In genomic region chr17:83253051-83253649, GRCm38 (mm10) we compare ENCODE assay signal across 9 mouse cellular contexts. TPM values are rescaled to one million over a fixed set of nuclear protein-coding genes. Genes with fewer than 3 reads are reported as not detected.
DNase-seq lines count a peak whose midpoint lies in the region; ATAC-seq lines count a peak whose summit lies in the region.
"Had no signal": no experiment of that assay in that cellular context is flagged by ENCODE, and none has a peak within 500 bp of the region (broad histone marks: within the 10 kb centered on the region; RNA-seq: fewer than 3 reads in every experiment).

No protein-coding gene starts in this region.

- intact Hi-C loops in left cerebral cortex, postnatal 10 days (cut with DNase I) = loop anchor here (5.0 kb wide), 1 partner anchor 226 kb away; no protein-coding TSS in a partner anchor

- no peak overlapping the region for H3K4me2 ChIP-seq in embryonic facial prominence, embryonic 14.5 days (ENCODE audit: low read depth, low read length)
- H3K4me2 ChIP-seq in limb, embryonic 13.5 days (replicated peaks) = 0 out of 2 replicates have a peak overlapping the region, but pooled peaks have one; percentile 5
- H3K4me2 ChIP-seq: liver, embryonic 13.5 days had no signal

- H3K9me3 ChIP-seq in embryonic facial prominence, embryonic 14.5 days (ENCODE audit: control insufficient read depth, low read length) = no peaks in the 10 kb centered on the region
- no peaks in the 10 kb centered on the region for H3K9me3 ChIP-seq in limb, embryonic 13.5 days
- H3K9me3 ChIP-seq: liver, embryonic 13.5 days had no signal

- H3K4me3 ChIP-seq in embryonic facial prominence, embryonic 14.5 days (ENCODE audit: low read depth, low read length) = no peak overlapping the region
- H3K4me3 ChIP-seq in limb, embryonic 13.5 days = no peak overlapping the region
- H3K4me3 ChIP-seq: liver, embryonic 13.5 days had no signal

- H3K27ac ChIP-seq in embryonic facial prominence, embryonic 14.5 days (replicated peaks; ENCODE audit: low read depth, low read length) = no peak overlapping the region
- H3K27ac ChIP-seq in limb, embryonic 13.5 days = no peak overlapping the region
- H3K27ac ChIP-seq: liver, embryonic 13.5 days had no signal

- 25% methylated on average over 12 of the region's 12 CpGs for WGBS in embryonic facial prominence, embryonic 14.5 days
- 26% methylated on average over 12 of the region's 12 CpGs for WGBS in limb, embryonic 13.5 days

- H3K27me3 ChIP-seq in embryonic facial prominence, embryonic 14.5 days (replicated peaks; ENCODE audit: control insufficient read depth, insufficient read depth, low read length) = no peaks in the 10 kb centered on the region; the same call in 1 of the 2 replicates
- peaks cover 60% of the 10 kb centered on the region for H3K27me3 ChIP-seq in limb, embryonic 13.5 days
- H3K27me3 ChIP-seq: liver, embryonic 13.5 days had no signal

- peaks cover 6% of the 10 kb centered on the region; the same call in 1 of the 2 replicates for H3K4me1 ChIP-seq in embryonic facial prominence, embryonic 14.5 days (ENCODE audit: control insufficient read depth, insufficient read depth, low read length)
- no peaks in the 10 kb centered on the region for H3K4me1 ChIP-seq in limb, embryonic 13.5 days
- H3K4me1 ChIP-seq: liver, embryonic 13.5 days had no signal

- ATAC-seq in embryonic facial prominence, embryonic 14.5 days (ENCODE audit: low read depth) = 0 out of 2 replicates have a peak, but pooled peaks have one; percentile 30
- ATAC-seq in limb, embryonic 13.5 days (ENCODE audit: low FRiP score, low read depth) = peak; percentile 40

- DNase-seq in left cerebral cortex, adult 11 months (ENCODE audit: low spot score) = peak; percentile 30
- DNase-seq in left cerebral cortex, postnatal 10 days (ENCODE audit: extremely low spot score in 1 of 2, low spot score in 2 of 2) = no peak
- DNase-seq in NIH3T3 (ENCODE audit: low read depth) = peak; percentile 81
- peak; percentile 73 for DNase-seq in embryonic facial prominence, embryonic 14.5 days (ENCODE audit: low spot score)
- peak; percentile 68 for DNase-seq in hindlimb bud, embryonic 11.5 days (ENCODE audit: extremely low spot score, low read depth, low spot score)
- peak; percentile 71 for DNase-seq in naive thymus-derived CD4-positive, alpha-beta T cell, adult 2 months (ENCODE audit: low read depth)
- no peak for DNase-seq in testis, postnatal 14 days (ENCODE audit: low spot score)
- DNase-seq: liver, embryonic 13.5 days had no signal

- H3K36me3 ChIP-seq in embryonic facial prominence, embryonic 14.5 days (ENCODE audit: control insufficient read depth, insufficient read depth, low read length) = no peaks in the 10 kb centered on the region
- no peaks in the 10 kb centered on the region for H3K36me3 ChIP-seq in limb, embryonic 13.5 days
- H3K36me3 ChIP-seq: liver, embryonic 13.5 days had no signal

- H3K9ac ChIP-seq in embryonic facial prominence, embryonic 14.5 days (ENCODE audit: low read depth, low read length) = no peak overlapping the region
- no peak overlapping the region for H3K9ac ChIP-seq in limb, embryonic 13.5 days
- H3K9ac ChIP-seq: liver, embryonic 13.5 days had no signal

RNA-seq across cellular contexts. Expression of gene Pkdcc, which starts 38.1 kb away (rescaled TPM):
- 10 to 100 TPM; 16.7 to 19.8 TPM for total RNA-seq in left cerebral cortex, postnatal 10 days (2021)
- polyA plus RNA-seq in embryonic facial prominence, embryonic 14.5 days (2014; fragmentation: Nextera tagmentation; extraction: Ambion mirVana) = 26.2 and 29.9 TPM in 2 replicates
- polyA plus RNA-seq in limb, embryonic 13.5 days (2015; fragmentation: Nextera tagmentation; extraction: Ambion mirVana) = 12.9 and 15.8 TPM in 2 replicates

Comparison
In these comparisons a context has a peak if more than half of its experiments do, and no peak if none do; other contexts are left out.
1. DNase-seq: peak in left cerebral cortex, adult 11 months (single experiment), NIH3T3 (single experiment), embryonic facial prominence, embryonic 14.5 days (single experiment), hindlimb bud, embryonic 11.5 days (single experiment) and naive thymus-derived CD4-positive, alpha-beta T cell, adult 2 months (single experiment); none in left cerebral cortex, postnatal 10 days (0 of 2) and testis, postnatal 14 days (single experiment).